Mouse (Mus musculus): ENCODE measurements around the gene Eloa.

DNA sequence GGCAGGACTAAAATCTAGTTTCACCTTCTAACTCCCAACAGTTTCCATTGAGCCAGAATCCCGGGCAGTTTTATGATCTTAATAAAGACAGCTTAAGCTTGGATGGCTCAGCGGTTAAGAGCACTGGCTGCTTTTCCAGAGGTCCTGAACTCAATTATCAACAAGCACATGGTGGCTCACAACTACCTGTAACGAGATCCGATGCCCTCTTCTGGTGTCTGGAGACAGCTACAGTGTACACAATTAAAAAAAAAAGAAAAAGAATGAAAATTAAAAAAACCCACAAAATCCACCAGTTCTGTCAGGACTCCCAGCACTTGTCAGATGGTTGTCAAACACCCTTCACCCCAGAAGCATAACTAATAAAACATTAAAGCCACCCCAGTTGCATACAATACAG, 26.1 kb upstream of the Eloa start:
- TF ChIP-seq CTCF (IDR thresholded peaks at IDR 0.05; ENCODE audit: low read depth) (no peak), EP300 (IDR thresholded peaks at IDR 0.05; ENCODE audit: low read depth) (no peak)

Measured in heart, postnatal 0 days (tissue).